In genomic region chr11:21569456-21570108, GRCm38 (mm10) we compare ENCODE assay signal across 8 mouse cellular contexts. TPM values are rescaled to one million over a fixed set of nuclear protein-coding genes. Genes with fewer than 3 reads are reported as not detected.
A peak's percentile ranks its signal among the peaks of the same experiment; 100 is the strongest.
DNase-seq lines count a peak whose midpoint lies in the region; ATAC-seq and TF ChIP-seq lines count a peak whose summit lies in the region.

No protein-coding gene starts in this region.

- H3K9ac ChIP-seq in heart, embryonic 14.5 days (ENCODE audit: low read length): peak overlapping the region; percentile 88
- H3K9ac ChIP-seq in stomach, postnatal 0 days (ENCODE audit: low read length): no peak overlapping the region

- peaks cover 36% of the 10 kb centered on the region for H3K36me3 ChIP-seq in heart, embryonic 14.5 days (ENCODE audit: control insufficient read depth, insufficient read depth, low read length)
- H3K36me3 ChIP-seq in macrophage (ENCODE audit: inconsistent target): peaks cover 7% of the 10 kb centered on the region; the same call in 1 of the 2 replicates
- H3K36me3 ChIP-seq in stomach, postnatal 0 days (ENCODE audit: control insufficient read depth, insufficient read depth, low read length): 0 out of 2 replicates have a peak, but pooled peaks cover 3% of the 10 kb centered on the region

- peaks cover 70% of the 10 kb centered on the region for H3K79me2 ChIP-seq in macrophage (ENCODE audit: inconsistent target)

- TF ChIP-seq CTCF in stomach, postnatal 0 days (IDR thresholded peaks at IDR 0.05; ENCODE audit: low read depth): no peak

- H3K4me2 ChIP-seq in heart, embryonic 14.5 days (ENCODE audit: low read length): peak overlapping the region; percentile 74
- 0 out of 2 replicates have a peak overlapping the region, but pooled peaks have one; percentile 2 for H3K4me2 ChIP-seq in stomach, postnatal 0 days (replicated peaks; ENCODE audit: low read depth)

- H3K4me1 ChIP-seq in heart, embryonic 14.5 days (ENCODE audit: control insufficient read depth in 2 of 2, insufficient read depth in 2 of 2, low read length in 2 of 2): peaks cover 4 to 41% of the 10 kb centered on the region in 2 experiments
- H3K4me1 ChIP-seq in stomach, postnatal 0 days (replicated peaks; ENCODE audit: control insufficient read depth, insufficient read depth): no peaks in the 10 kb centered on the region

- H3K27me3 ChIP-seq in heart, embryonic 14.5 days (ENCODE audit: control insufficient read depth, insufficient read depth, low read length): no peaks in the 10 kb centered on the region
- H3K27me3 ChIP-seq in stomach, postnatal 0 days (ENCODE audit: control insufficient read depth, insufficient read depth, low read length): no peaks in the 10 kb centered on the region

- peak; percentile 36; the same call in 1 of the 2 replicates for ATAC-seq in heart, embryonic 14.5 days (ENCODE audit: insufficient number of reproducible peaks, insufficient read depth, low FRiP score, low read depth)
- no peak for ATAC-seq in stomach, postnatal 0 days (ENCODE audit: low FRiP score, low TSS enrichment)

- peak overlapping the region; percentile 92 to 95 for H3K27ac ChIP-seq in heart, embryonic 14.5 days (replicated peaks in 1 of 2; ENCODE audit: control insufficient read depth in 1 of 2, insufficient read depth in 1 of 2, low read depth in 2 of 2, low read length in 2 of 2)
- peak overlapping the region; percentile 41 for H3K27ac ChIP-seq in macrophage
- H3K27ac ChIP-seq in stomach, postnatal 0 days (replicated peaks): 0 out of 2 replicates have a peak overlapping the region, but pooled peaks have one; percentile 41

- no peaks in the 10 kb centered on the region for H3K9me3 ChIP-seq in heart, embryonic 14.5 days (ENCODE audit: control insufficient read depth, low read length)
- H3K9me3 ChIP-seq in stomach, postnatal 0 days (ENCODE audit: control insufficient read depth, low read length): no peaks in the 10 kb centered on the region

- no peak for TF ChIP-seq EP300 in stomach, postnatal 0 days (optimal IDR thresholded peaks at IDR 0.05)

- WGBS in heart, embryonic 14.5 days: 12% methylated on average over 3 of the region's 3 CpGs
- WGBS in macrophage (ENCODE audit: missing documents): 3% methylated on average over 3 of the region's 3 CpGs
- WGBS in stomach, postnatal 0 days: 24% methylated on average over 3 of the region's 3 CpGs

- peak overlapping the region; percentile 34 to 70 for H3K4me3 ChIP-seq in heart, embryonic 14.5 days (ENCODE audit: control insufficient read depth in 1 of 2, insufficient read depth in 1 of 2, low read depth in 1 of 2, low read length in 2 of 2)
- H3K4me3 ChIP-seq in macrophage (ENCODE audit: inconsistent target): peak overlapping the region; percentile 1; the same call in 1 of the 2 replicates
- no peak overlapping the region for H3K4me3 ChIP-seq in stomach, postnatal 0 days (ENCODE audit: low read depth, low read length)

- DNase-seq in spleen, postnatal 36 days (ENCODE audit: low spot score in 2 of 2): peak; percentile 24 to 34
- DNase-seq in spleen, adult 12 weeks (ENCODE audit: low spot score): no peak
- DNase-seq in cerebellum, adult 18-20 months: peak; percentile 65 to 72
- peak; percentile 58 to 63 for DNase-seq in kidney, postnatal 25 days
- DNase-seq in stomach, postnatal 0 days (ENCODE audit: low spot score): peak; percentile 31
- no peak for DNase-seq in frontal cortex, postnatal 25 days (ENCODE audit: low spot score in 2 of 2)

RNA-seq across cellular contexts. Expression of gene Wdpcp, which starts 2.5 kb away (rescaled TPM):
- 6.7 and 7.6 TPM in 2 replicates for polyA plus RNA-seq in heart, embryonic 14.5 days (2014; fragmentation: Nextera tagmentation; extraction: Ambion mirVana)
- total RNA-seq in macrophage (2018; cell fraction: chromatin; rRNA removed): 10 to 100 TPM in 25 of 26 experiments, 1 to 10 TPM in 1; 9.1 to 73.7 (median 56.5) TPM
- 1 to 10 TPM; 3.7 to 7.5 (median 5.6) TPM for total RNA-seq in macrophage (2018; cell fraction: cytosol; rRNA removed)
- total RNA-seq in macrophage (2018; cell fraction: nucleus; rRNA removed): 10 to 100 TPM in 23 of 26 experiments, 1 to 10 TPM in 3; 6.4 to 44.7 (median 19.0) TPM
- polyA plus RNA-seq in macrophage (2018): 4.1 to 5.7 TPM (median 4.8 TPM) in 3 replicates
- polyA plus RNA-seq in stomach, postnatal 0 days (2015; fragmentation: Nextera tagmentation; extraction: Ambion mirVana): 3.3 and 4.4 TPM in 2 replicates

RNA-seq across cellular contexts. Expression of gene Mdh1, which starts 2.6 kb away (rescaled TPM):
- polyA plus RNA-seq in heart, embryonic 14.5 days (2014; fragmentation: Nextera tagmentation; extraction: Ambion mirVana): 1,858 and 1,900 TPM in 2 replicates
- total RNA-seq in macrophage (2018; cell fraction: chromatin; rRNA removed): 10 to 100 TPM in 11 of 26 experiments, 1 to 10 TPM in 15; 1.4 to 39.5 (median 8.5) TPM
- total RNA-seq in macrophage (2018; cell fraction: cytosol; rRNA removed): 100 to 1,000 TPM in 18 of 26 experiments, 10 to 100 TPM in 8; 79.7 to 125 (median 105) TPM
- total RNA-seq in macrophage (2018; cell fraction: nucleus; rRNA removed): 10 to 100 TPM; 12.0 to 57.7 (median 27.3) TPM
- 104 to 116 TPM (median 114 TPM) in 3 replicates for polyA plus RNA-seq in macrophage (2018)
- 408 and 413 TPM in 2 replicates for polyA plus RNA-seq in stomach, postnatal 0 days (2015; fragmentation: Nextera tagmentation; extraction: Ambion mirVana)

Comparison
In these comparisons a context has a peak if more than half of its experiments do, and no peak if none do; other contexts are left out.
1. DNase-seq: peak in spleen, postnatal 36 days (2 of 2), cerebellum, adult 18-20 months (2 of 2), kidney, postnatal 25 days (2 of 2) and stomach, postnatal 0 days (single experiment); none in spleen, adult 12 weeks (single experiment) and frontal cortex, postnatal 25 days (0 of 2).
2. H3K27ac ChIP-seq: peak in every context shown above with its lines; median percentile 94 in heart, embryonic 14.5 days; 41 in macrophage; 41 in stomach, postnatal 0 days.